Mouse (Mus musculus) liver, embryonic 16.5 days (tissue): ENCODE measurements around the gene Fus. TPM values are rescaled to one million over a fixed set of nuclear protein-coding genes. Genes with fewer than 3 reads are reported as not detected.

ENCODE experiments used
- ATAC-seq: fragments of 200-750 bp; cut with Nextera tagmentation; 2 replicates; pipeline ENCODE4 v1.8.0; 2017; ENCODE audit warnings: low read depth, mild to moderate bottlenecking, moderate number of reproducible peaks, moderate library complexity
- H3K27ac ChIP-seq: fragments of 300-500 bp; sonication (generic); 2 replicates; pipeline ENCODE4 v1.5.1; 2014; ENCODE audit warnings: mild to moderate bottlenecking, low read length
- H3K27me3 ChIP-seq: fragments of 300-500 bp; sonication (generic); 2 replicates; pipeline ENCODE4 v1.6.1; 2014; ENCODE audit warnings: low read depth, low read length, mixed read lengths; ENCODE audit not compliant: control insufficient read depth, insufficient read depth
- H3K36me3 ChIP-seq: fragments of 300-500 bp; sonication (generic); 2 replicates; pipeline ENCODE4 v1.6.1; 2014; ENCODE audit warnings: mild to moderate bottlenecking; ENCODE audit not compliant: control insufficient read depth, insufficient read depth
- H3K4me1 ChIP-seq: fragments of 300-500 bp; sonication (generic); 2 replicates; pipeline ENCODE4 v1.6.1; 2014; ENCODE audit warnings: low read depth, low read length, mixed read lengths; ENCODE audit not compliant: control insufficient read depth
- H3K4me2 ChIP-seq: fragments of 300-500 bp; sonication (generic); 2 replicates; pipeline ENCODE4 v1.6.1; 2014; ENCODE audit warnings: low read depth, low read length, mixed read lengths
- H3K4me3 ChIP-seq: fragments of 300-500 bp; sonication (generic); 2 replicates; pipeline ENCODE4 v1.5.1; 2014; ENCODE audit warnings: low read depth, mild to moderate bottlenecking, low read length
- H3K9ac ChIP-seq: fragments of 300-500 bp; sonication (generic); 2 replicates; pipeline ENCODE4 v1.6.1; 2014; ENCODE audit warnings: low read depth, low read length
- H3K9me3 ChIP-seq: fragments of 300-500 bp; sonication (generic); replicated peaks from 2 replicates; pipeline ENCODE4 v1.6.1; 2016; ENCODE audit warnings: low read length; ENCODE audit not compliant: control insufficient read depth
- WGBS: fragments of 180-500 bp; shearing (Covaris S2); extraction: QIAGEN DNeasy Blood & Tissue Kit; methylation state at CpG from one replicate; pipeline ENCODE4 v1.1.7; 2014; ENCODE audit not compliant: insufficient replicate concordance; 5-methylcytosine and 5-hydroxymethylcytosine counted together
- polyA plus RNA-seq: library from polyadenylated mRNA; unstranded; fragments of >200 nt; fragmentation: Nextera tagmentation; extraction: Ambion mirVana; gene quantifications from 2 replicates; pipeline ENCODE4 v1.2.1, GENCODE M21; 2015

Gene Fus
- polyA plus RNA-seq, 1 experiment from 2014 or later: 92.3 TPM

DNA sequence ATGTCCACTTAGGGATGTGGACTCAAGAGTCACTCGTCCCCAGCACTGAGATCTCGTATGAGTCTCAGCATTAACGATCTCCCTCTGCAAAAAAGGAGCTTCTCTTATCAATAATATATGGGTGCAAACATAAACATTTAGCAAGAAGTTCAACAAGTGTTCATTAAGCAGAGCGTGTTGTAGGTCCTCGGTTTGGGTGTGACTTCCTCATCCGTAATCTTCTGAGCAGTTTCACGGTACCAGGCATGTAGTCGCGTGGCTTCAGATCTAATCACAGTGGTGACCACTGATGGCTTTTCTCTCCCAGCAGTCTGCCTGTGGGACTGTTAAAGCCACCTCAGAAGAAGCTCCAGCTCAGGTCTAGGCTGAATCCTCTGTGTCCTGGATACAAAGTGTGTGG is 57.1 kb downstream of the Fus start:
- H3K36me3 ChIP-seq: no peaks in the 10 kb centered on the region
- H3K4me1 ChIP-seq: no peaks in the 10 kb centered on the region
- no peak overlapping the region for H3K4me3 ChIP-seq
- no peak overlapping the region for H3K27ac ChIP-seq
- 56% methylated on average over 9 of the region's 9 CpGs for WGBS
- no peaks in the 10 kb centered on the region for H3K9me3 ChIP-seq
- H3K9ac ChIP-seq: no peak overlapping the region
- no peak overlapping the region for H3K4me2 ChIP-seq
- no peaks in the 10 kb centered on the region for H3K27me3 ChIP-seq
- ATAC-seq: no peak

DNA sequence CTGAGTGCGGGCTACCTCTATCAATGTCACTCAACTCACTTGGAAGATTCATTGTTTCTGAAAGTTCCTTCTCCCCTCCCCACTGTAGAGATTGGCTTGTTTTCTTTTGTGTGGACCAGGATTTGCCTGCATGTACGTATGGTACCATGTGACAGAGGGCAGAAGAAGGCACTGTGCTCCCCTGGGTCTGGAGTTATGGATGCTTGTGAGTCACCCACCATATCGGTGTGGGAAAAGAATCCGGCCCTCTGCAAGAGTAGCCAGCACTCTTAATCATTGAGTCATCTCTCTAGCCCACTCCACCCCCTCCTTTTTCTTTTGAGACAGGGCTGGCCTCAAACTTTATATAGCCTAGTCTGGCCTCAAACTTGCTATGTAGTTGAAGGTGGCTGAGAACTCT is 57.7 kb downstream of the Fus start:
- no peak for ATAC-seq
- no peaks in the 10 kb centered on the region for H3K36me3 ChIP-seq
- no peak overlapping the region for H3K4me2 ChIP-seq
- no peaks in the 10 kb centered on the region for H3K4me1 ChIP-seq
- H3K4me3 ChIP-seq: no peak overlapping the region
- WGBS: 76% methylated on average over 4 of the region's 4 CpGs
- peak overlapping the region; percentile 29; the same call in 1 of the 2 replicates for H3K27ac ChIP-seq
- no peaks in the 10 kb centered on the region for H3K9me3 ChIP-seq
- H3K9ac ChIP-seq: no peak overlapping the region
- H3K27me3 ChIP-seq: no peaks in the 10 kb centered on the region

DNA sequence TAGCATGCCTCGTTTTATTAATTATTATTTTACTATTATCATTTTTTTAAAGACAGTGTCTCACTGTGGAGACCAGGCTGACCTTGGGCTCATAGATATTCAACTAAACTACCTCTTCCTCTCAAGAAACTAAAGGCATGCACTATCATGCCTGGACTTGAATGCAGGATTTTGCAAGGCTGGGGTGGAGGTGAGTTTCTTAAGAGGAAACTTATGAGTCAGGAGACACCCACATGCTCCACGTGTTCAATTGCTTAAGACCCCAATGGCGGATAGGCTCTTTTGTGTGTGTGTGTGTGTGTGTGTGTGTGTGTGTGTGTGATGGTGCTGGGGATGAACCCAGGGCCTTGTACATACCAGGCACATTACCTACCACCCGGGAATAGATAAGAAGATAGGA is 58.1 kb downstream of the Fus start:
- Histone ChIP-seq H3K27me3 (no peaks in the 10 kb centered on the region), H3K9me3 (no peaks in the 10 kb centered on the region), H3K36me3 (no peaks in the 10 kb centered on the region), H3K27ac (peak overlapping the region; percentile 29; the same call in 1 of the 2 replicates), H3K4me1 (no peaks in the 10 kb centered on the region), H3K9ac (no peak overlapping the region), H3K4me3 (no peak overlapping the region), H3K4me2 (no peak overlapping the region)
- no peak for ATAC-seq
- 54% methylated on average over 4 of the region's 4 CpGs for WGBS

DNA sequence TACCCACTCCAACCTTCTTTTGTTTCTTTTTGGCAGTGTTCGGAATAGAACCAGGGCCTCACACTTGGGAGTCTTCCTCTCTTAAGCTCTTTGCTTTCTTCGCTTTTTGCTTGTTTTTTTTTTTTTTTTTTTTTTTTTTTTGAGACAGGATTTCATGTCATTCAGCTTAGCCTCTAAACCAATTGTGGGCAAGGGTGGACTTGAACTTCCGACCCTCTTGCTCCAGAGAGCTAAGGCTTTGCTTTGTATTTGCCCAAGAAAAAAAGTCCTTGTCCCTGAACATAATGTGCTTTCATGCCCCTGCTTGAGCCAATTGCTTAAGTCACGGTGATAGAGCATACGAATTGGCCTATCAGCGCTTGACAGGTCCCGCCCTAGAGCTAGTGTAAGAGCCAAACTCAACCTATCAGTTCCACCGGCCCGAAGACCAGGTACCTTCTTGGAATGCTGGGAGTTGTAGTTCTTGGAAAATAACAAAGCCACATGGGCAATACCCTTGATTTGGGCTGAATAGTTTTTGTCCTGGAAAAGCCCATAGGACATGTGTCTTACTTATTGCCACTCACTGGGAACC is 64.2 kb downstream of the Fus start:
- Histone ChIP-seq H3K4me3 (no peak overlapping the region), H3K9me3 (no peaks in the 10 kb centered on the region), H3K4me2 (no peak overlapping the region), H3K27ac (no peak overlapping the region), H3K9ac (no peak overlapping the region), H3K4me1 (no peaks in the 10 kb centered on the region; the same call in 1 of the 2 replicates), H3K27me3 (no peaks in the 10 kb centered on the region), H3K36me3 (no peaks in the 10 kb centered on the region)
- 41% methylated on average over 9 of the region's 9 CpGs for WGBS
- peak; percentile 84 for ATAC-seq

DNA sequence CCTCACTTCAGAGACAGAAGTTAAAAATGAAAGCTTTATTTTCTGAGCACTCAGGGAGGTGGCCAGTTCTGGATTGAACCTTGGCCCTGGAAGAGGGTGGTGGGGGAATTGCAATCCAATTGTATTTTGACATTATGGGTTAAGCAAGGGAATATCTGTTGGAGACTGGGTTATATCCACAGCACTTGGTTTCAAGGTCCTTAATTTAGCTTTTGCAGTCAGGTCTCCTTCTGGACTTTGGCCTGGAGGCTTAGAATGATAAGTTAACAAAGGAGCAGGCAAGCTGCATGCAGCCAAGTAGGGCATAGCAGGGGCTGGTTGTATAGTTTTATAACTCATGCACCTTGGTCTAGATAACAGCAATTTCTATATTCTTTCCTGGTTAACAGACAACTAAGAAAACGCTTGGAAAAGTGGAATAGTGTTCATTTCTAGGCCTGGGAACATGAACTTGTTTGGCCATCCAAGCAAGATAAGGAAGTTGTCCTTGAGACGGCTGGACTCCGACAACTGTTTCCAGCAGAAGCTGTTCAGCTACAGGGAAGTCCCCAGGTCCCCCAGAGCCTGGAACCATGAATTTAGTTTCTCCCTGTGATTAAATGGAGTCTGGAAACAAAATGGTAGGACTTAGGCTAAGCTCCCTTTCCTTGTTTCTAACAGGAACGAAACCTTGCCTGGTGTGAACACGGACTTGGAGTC is 65.2 kb downstream of the Fus start:
- Histone ChIP-seq H3K9me3 (no peaks in the 10 kb centered on the region), H3K4me1 (no peaks in the 10 kb centered on the region; the same call in 1 of the 2 replicates), H3K4me2 (no peak overlapping the region), H3K9ac (no peak overlapping the region), H3K27me3 (no peaks in the 10 kb centered on the region), H3K4me3 (no peak overlapping the region), H3K36me3 (no peaks in the 10 kb centered on the region), H3K27ac (no peak overlapping the region)
- ATAC-seq: no peak
- 63% methylated on average over 5 of the region's 5 CpGs for WGBS

DNA sequence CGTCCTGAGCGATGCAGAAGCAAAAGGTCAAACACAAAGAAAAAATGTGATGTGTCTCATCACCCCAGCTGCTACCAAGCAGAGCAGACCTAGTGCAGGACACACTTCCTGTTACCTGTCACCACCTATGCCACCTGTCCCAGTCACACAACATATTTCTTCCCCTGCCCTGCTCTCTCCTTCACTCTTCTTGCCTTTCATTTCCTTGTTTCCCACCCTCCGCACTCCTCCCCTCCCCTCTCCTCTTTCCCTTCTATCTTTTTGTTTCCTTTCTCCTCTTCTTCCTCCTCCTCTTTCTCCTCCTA is 65.7 kb downstream of the Fus start:
- H3K9ac ChIP-seq: no peak overlapping the region
- no peaks in the 10 kb centered on the region for H3K27me3 ChIP-seq
- H3K36me3 ChIP-seq: no peaks in the 10 kb centered on the region
- H3K9me3 ChIP-seq: no peaks in the 10 kb centered on the region
- no peak overlapping the region for H3K4me2 ChIP-seq
- no peaks in the 10 kb centered on the region; the same call in 1 of the 2 replicates for H3K4me1 ChIP-seq
- H3K27ac ChIP-seq: no peak overlapping the region
- no peak for ATAC-seq
- H3K4me3 ChIP-seq: no peak overlapping the region
- WGBS: 85% methylated on average over 3 of the region's 3 CpGs

DNA sequence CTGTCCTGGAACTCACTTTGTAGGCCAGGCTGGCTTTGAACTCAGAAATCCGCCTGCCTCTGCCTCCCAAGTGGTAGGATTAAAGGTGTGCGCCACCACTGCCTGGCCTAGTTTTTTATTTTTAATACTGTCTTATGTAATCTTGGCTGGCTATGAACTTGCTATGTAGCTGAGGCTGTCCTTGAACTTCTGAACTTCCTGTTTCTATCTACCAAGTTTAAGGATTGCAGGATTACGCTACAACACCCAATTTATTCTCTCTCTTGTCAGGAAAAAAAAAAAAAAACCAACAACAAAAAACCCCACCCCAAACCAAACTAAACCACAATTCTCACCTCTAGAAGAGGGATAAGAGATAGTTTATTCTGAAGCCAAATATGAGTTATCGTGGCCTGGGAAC is 66.4 kb downstream of the Fus start:
- H3K4me2 ChIP-seq: no peak overlapping the region
- H3K4me3 ChIP-seq: no peak overlapping the region
- ATAC-seq: no peak
- no peaks in the 10 kb centered on the region for H3K36me3 ChIP-seq
- H3K9me3 ChIP-seq: no peaks in the 10 kb centered on the region
- H3K27ac ChIP-seq: no peak overlapping the region
- no peak overlapping the region for H3K9ac ChIP-seq
- WGBS: 62% methylated on average over 4 of the region's 4 CpGs
- no peaks in the 10 kb centered on the region for H3K27me3 ChIP-seq
- H3K4me1 ChIP-seq: no peaks in the 10 kb centered on the region; the same call in 1 of the 2 replicates

Other genes with a start within 250 kb of the Fus start
- gene Ctf2, start 235.3 kb upstream of the Fus start, polyA plus RNA-seq: 0.05 TPM in 2 replicates
- gene Fbxl19, start 222.9 kb upstream of the Fus start, polyA plus RNA-seq: 1.9 and 2.0 TPM in 2 replicates
- 11.2 and 12.9 TPM in 2 replicates for gene Orai3, start 197.6 kb upstream of the Fus start, polyA plus RNA-seq
- 7.5 and 7.9 TPM in 2 replicates for gene Setd1a, start 190.8 kb upstream of the Fus start, polyA plus RNA-seq
- gene Gm49388, start 181.8 kb upstream of the Fus start, polyA plus RNA-seq: not detected in 2 replicates
- gene Hsd3b7, start 166.9 kb upstream of the Fus start, polyA plus RNA-seq: 72.9 and 80.3 TPM in 2 replicates
- gene Stx4a, start 143.2 kb upstream of the Fus start, polyA plus RNA-seq: 11.8 TPM in 2 replicates
- gene Stx1b, start 142.9 kb upstream of the Fus start, polyA plus RNA-seq: 0.25 and 0.40 TPM in 2 replicates
- 4.8 and 4.9 TPM in 2 replicates for gene Zfp646, start 91.2 kb upstream of the Fus start, polyA plus RNA-seq
- 4.5 and 5.0 TPM in 2 replicates for gene Zfp668, start 90.6 kb upstream of the Fus start, polyA plus RNA-seq
- 0.28 and 0.41 TPM in 2 replicates for gene Prss53, start 76.5 kb upstream of the Fus start, polyA plus RNA-seq
- gene Gm21974, start 72.0 kb upstream of the Fus start, polyA plus RNA-seq: not detected in 2 replicates
- 140 and 149 TPM in 2 replicates for gene Vkorc1, start 71.8 kb upstream of the Fus start, polyA plus RNA-seq
- 45.9 and 51.1 TPM in 2 replicates for gene Bckdk, start 63.4 kb upstream of the Fus start, polyA plus RNA-seq
- 12.9 and 13.3 TPM in 2 replicates for gene Kat8, start 54.9 kb upstream of the Fus start, polyA plus RNA-seq
- 14.8 and 18.5 TPM in 2 replicates for gene Prss8, start 37.4 kb upstream of the Fus start, polyA plus RNA-seq
- gene Prss36, start 20.7 kb upstream of the Fus start, polyA plus RNA-seq: 2.9 and 3.0 TPM in 2 replicates
- gene Pycard, start 26.4 kb downstream of the Fus start, polyA plus RNA-seq: 20.7 and 23.0 TPM in 2 replicates
- 0.15 and 0.32 TPM in 2 replicates for gene Trim72, start 36.5 kb downstream of the Fus start, polyA plus RNA-seq
- gene Itgam, start 95.2 kb downstream of the Fus start, polyA plus RNA-seq: 7.1 and 7.4 TPM in 2 replicates
- 0.27 TPM in 1 of 2 replicates, not detected in the other for gene Gm49368, start 95.2 kb downstream of the Fus start, polyA plus RNA-seq
- 0.16 and 0.24 TPM in 2 replicates for gene Itgax, start 162.1 kb downstream of the Fus start, polyA plus RNA-seq
- 0.04 and 0.13 TPM in 2 replicates for gene Itgad, start 186.9 kb downstream of the Fus start, polyA plus RNA-seq
- 3.4 and 7.5 TPM in 2 replicates for gene Cox6a2, start 238.9 kb downstream of the Fus start, polyA plus RNA-seq